Mouse (Mus musculus) lung, embryonic 15.5 days (tissue): ENCODE results near the gene Oas1d. TPM values are rescaled to one million over a fixed set of nuclear protein-coding genes. Genes with fewer than 3 reads are reported as not detected.
"Not testable (repeated sequence)": the region's sequence is repeated elsewhere in the genome, so short reads cannot be mapped to it uniquely, and the experiment has no call there.

Source experiments
- ATAC-seq: fragments of 200-750 bp; cut with Nextera tagmentation; 2 replicates; pipeline ENCODE4 v1.8.0; 2017; ENCODE audit warnings: moderate number of reproducible peaks, borderline replicate concordance; ENCODE audit not compliant: low FRiP score, low TSS enrichment; ENCODE audit errors: extremely low read depth
- H3K27ac ChIP-seq: fragments of 300-500 bp; sonication (generic); 2 replicates; pipeline ENCODE4 v1.5.1; 2015; ENCODE audit warnings: moderate library complexity, mild to moderate bottlenecking, inconsistent platforms
- H3K27me3 ChIP-seq: fragments of 300-500 bp; sonication (generic); 2 replicates; pipeline ENCODE4 v1.6.1; 2015; ENCODE audit warnings: inconsistent platforms
- H3K36me3 ChIP-seq: fragments of 300-500 bp; sonication (generic); 2 replicates; pipeline ENCODE4 v1.6.1; 2015; ENCODE audit warnings: inconsistent platforms
- H3K4me1 ChIP-seq: fragments of 300-500 bp; sonication (generic); 2 replicates; pipeline ENCODE4 v1.6.1; 2015; ENCODE audit warnings: inconsistent platforms
- H3K4me2 ChIP-seq: fragments of 300-500 bp; sonication (generic); 2 replicates; pipeline ENCODE4 v1.6.1; 2015; ENCODE audit warnings: inconsistent platforms, mild to moderate bottlenecking, moderate library complexity
- H3K4me3 ChIP-seq: fragments of 300-500 bp; sonication (generic); 2 replicates; pipeline ENCODE4 v1.5.1; 2015; ENCODE audit warnings: mild to moderate bottlenecking, inconsistent platforms
- H3K9ac ChIP-seq: fragments of 300-500 bp; sonication (generic); 2 replicates; pipeline ENCODE4 v1.6.1; 2015; ENCODE audit warnings: inconsistent platforms
- H3K9me3 ChIP-seq: fragments of 300-500 bp; sonication (generic); 2 replicates; pipeline ENCODE4 v1.6.1; 2016; ENCODE audit warnings: inconsistent platforms
- WGBS: fragments of 180-500 bp; shearing (Covaris S2); methylation state at CpG from one replicate; pipeline ENCODE4 v1.1.7; 2015; 5-methylcytosine and 5-hydroxymethylcytosine counted together
- polyA plus RNA-seq: library from polyadenylated mRNA; unstranded; fragments of >200 nt; fragmentation: Nextera tagmentation; extraction: Ambion mirVana; gene quantifications from 2 replicates; pipeline ENCODE4 v1.2.1, GENCODE M21; 2015

Gene Oas1d
- polyA plus RNA-seq, 1 experiment from 2014 or later: not detected

- not testable (repeated sequence) for H3K9me3 ChIP-seq, ATAC-seq, H3K4me2 ChIP-seq, H3K27me3 ChIP-seq, H3K4me1 ChIP-seq, H3K9ac ChIP-seq, H3K27ac ChIP-seq, H3K36me3 ChIP-seq, H3K4me3 ChIP-seq
- WGBS: 31% methylated on average over 9 of the region's 12 CpGs
Measured at GRCm38 (mm10) chr5:120906791-120907733, 7.3 kb upstream of the Oas1d start, which contains the start of gene Oas1a. Oas1a (minus strand) TSS chr5:120907521.

DNA sequence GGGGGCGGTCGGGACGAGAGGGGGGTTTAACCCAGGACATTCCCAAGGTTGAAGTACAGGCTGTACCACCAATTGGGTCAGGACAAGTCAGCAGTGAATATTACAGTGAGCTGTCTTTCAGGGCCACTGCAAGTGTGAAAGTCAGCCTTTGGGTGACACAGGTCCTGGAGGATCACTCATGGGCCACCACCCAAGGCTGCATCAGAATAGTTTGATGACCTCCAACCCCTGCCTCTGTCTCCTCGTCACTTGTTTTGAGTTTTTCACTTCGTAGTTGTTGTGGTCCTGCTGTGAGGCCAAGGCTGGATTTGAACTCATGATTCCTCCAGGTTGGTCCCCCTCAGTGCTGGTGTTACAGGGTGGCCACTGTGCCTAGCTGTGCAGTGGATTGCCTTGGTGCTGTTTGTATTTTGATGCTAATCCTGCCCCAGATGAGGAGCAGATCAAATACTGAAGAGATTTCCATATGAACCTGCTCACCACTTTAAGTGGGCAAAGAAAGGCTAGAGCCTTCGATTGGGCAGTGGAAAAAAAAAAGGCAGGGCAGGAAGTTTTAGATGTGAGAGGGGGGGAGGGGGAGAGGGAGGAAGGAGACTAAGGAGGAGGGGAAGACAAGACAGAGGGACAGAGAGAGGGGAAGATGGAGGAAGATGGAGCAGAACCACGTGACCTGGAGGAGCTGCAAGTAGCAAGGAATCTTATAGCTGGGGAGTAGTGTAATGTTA, 6.0 kb upstream of the Oas1d start:
- Histone ChIP-seq H3K4me3 (no peak overlapping the region), H3K4me1 (no peaks in the 10 kb centered on the region), H3K36me3 (no peaks in the 10 kb centered on the region), H3K4me2 (no peak overlapping the region), H3K27me3 (no peaks in the 10 kb centered on the region), H3K27ac (no peak overlapping the region), H3K9ac (no peak overlapping the region), H3K9me3 (no peaks in the 10 kb centered on the region)
- ATAC-seq: no peak
- WGBS: 45% methylated on average over 7 of the region's 7 CpGs

- H3K4me3 ChIP-seq, H3K4me2 ChIP-seq, H3K36me3 ChIP-seq, H3K4me1 ChIP-seq, ATAC-seq, H3K27ac ChIP-seq, H3K27me3 ChIP-seq, H3K9me3 ChIP-seq, H3K9ac ChIP-seq: not testable (repeated sequence)
- WGBS: 61% methylated on average over 2 of the region's 2 CpGs
Measured at GRCm38 (mm10) chr5:120919156-120919935, 5.0 kb downstream of the Oas1d start.

DNA sequence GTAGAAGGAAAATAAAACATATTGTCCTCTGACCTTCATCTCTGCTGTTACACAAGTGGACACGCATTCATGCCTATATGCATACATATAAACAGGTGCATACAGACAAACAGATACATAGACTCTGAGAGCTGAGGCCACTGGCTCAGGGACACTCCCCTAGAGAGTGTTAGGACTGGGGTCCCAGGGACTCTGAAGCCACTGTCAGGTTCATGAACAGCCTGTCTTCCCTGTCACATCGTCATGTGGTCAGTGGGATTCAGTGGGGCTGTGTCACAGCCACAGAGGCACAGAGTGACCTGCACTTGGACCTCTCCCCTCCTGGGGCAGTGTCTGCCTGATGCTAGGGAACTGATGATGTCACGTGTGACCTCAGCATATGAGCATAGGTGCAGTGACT, 6.0 kb downstream of the Oas1d start:
- Histone ChIP-seq H3K4me1 (no peaks in the 10 kb centered on the region), H3K4me2 (no peak overlapping the region), H3K9me3 (no peaks in the 10 kb centered on the region), H3K9ac (no peak overlapping the region), H3K27ac (no peak overlapping the region), H3K36me3 (no peaks in the 10 kb centered on the region), H3K4me3 (no peak overlapping the region), H3K27me3 (no peaks in the 10 kb centered on the region)
- ATAC-seq: no peak
- 72% methylated on average over 3 of the region's 3 CpGs for WGBS

GRCm38 (mm10) chr5:120923969-120924368, 9.6 kb downstream of the Oas1d start:
- ATAC-seq: no peak
- H3K4me2 ChIP-seq: no peak overlapping the region
- no peak overlapping the region for H3K9ac ChIP-seq
- no peak overlapping the region for H3K4me3 ChIP-seq
- no peaks in the 10 kb centered on the region for H3K27me3 ChIP-seq
- H3K36me3 ChIP-seq: no peaks in the 10 kb centered on the region
- no peaks in the 10 kb centered on the region for H3K4me1 ChIP-seq
- WGBS: 47% methylated on average over 4 of the region's 4 CpGs
- H3K27ac ChIP-seq: no peak overlapping the region
- no peaks in the 10 kb centered on the region for H3K9me3 ChIP-seq

DNA sequence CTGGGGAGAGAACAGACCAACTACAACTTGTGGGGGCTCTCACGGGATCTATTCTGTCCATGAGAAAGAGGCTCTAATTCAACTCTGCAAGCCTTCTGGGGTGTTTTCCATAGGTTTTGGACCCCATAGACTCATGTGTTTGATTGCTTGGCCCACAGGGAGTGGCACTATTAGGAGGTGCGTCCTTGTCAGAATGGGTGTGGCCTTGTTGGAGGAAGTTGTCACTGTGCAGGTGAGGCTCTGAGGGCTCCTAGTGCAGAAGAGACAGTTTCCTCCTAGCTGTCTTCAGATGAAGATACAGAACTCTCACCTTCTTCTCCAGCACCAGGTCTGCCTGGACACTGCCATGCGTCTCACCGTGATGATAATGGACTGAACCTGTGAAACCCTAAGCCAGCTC, 10.2 kb downstream of the Oas1d start:
- not testable (repeated sequence) for ATAC-seq, H3K27me3 ChIP-seq, H3K9me3 ChIP-seq, H3K36me3 ChIP-seq, H3K4me3 ChIP-seq, H3K9ac ChIP-seq, H3K4me2 ChIP-seq, H3K27ac ChIP-seq, H3K4me1 ChIP-seq
- 69% methylated on average over 4 of the region's 4 CpGs for WGBS

DNA sequence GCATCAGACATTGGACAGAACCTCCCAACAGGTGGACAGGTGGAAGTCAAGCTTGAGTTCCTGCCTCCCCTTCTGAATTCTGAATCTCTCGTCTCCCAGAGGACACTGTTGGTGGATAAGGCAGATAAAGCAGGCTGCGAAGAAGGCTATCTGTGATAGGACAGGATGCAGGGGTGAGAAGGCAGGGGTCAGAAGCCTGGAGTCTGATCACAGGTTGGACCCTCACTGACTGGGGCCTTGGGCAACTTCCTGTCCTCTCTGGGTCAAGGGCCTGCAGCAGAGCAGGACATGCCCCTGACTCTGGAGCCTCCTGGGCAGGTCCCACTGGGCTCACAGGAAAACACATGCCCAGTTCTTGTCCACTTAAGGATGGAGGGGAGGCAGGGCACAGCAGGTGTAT, 12.0 kb downstream of the Oas1d start:
- not testable (repeated sequence) for H3K36me3 ChIP-seq, H3K4me1 ChIP-seq, H3K9ac ChIP-seq, H3K27me3 ChIP-seq, H3K27ac ChIP-seq, H3K9me3 ChIP-seq, H3K4me2 ChIP-seq, H3K4me3 ChIP-seq, ATAC-seq
- WGBS: 35% methylated on average over 2 of the region's 2 CpGs

- no peak for ATAC-seq
- H3K27ac ChIP-seq: no peak overlapping the region
- 0% methylated on average over 1 of the region's 1 CpGs for WGBS
- no peaks in the 10 kb centered on the region for H3K36me3 ChIP-seq
- H3K4me3 ChIP-seq: no peak overlapping the region
- no peaks in the 10 kb centered on the region for H3K4me1 ChIP-seq
- H3K9ac ChIP-seq: no peak overlapping the region
- H3K4me2 ChIP-seq: no peak overlapping the region
- no peaks in the 10 kb centered on the region for H3K27me3 ChIP-seq
- no peaks in the 10 kb centered on the region for H3K9me3 ChIP-seq
Measured at GRCm38 (mm10) chr5:120927036-120927435, 12.7 kb downstream of the Oas1d start.

- Histone ChIP-seq H3K27ac (no peak overlapping the region), H3K4me2 (no peak overlapping the region), H3K4me3 (no peak overlapping the region), H3K4me1 (no peaks in the 10 kb centered on the region), H3K27me3 (no peaks in the 10 kb centered on the region), H3K9me3 (no peaks in the 10 kb centered on the region), H3K9ac (no peak overlapping the region), H3K36me3 (no peaks in the 10 kb centered on the region)
- no peak for ATAC-seq
- 22% methylated on average over 5 of the region's 5 CpGs for WGBS
Measured at GRCm38 (mm10) chr5:120933966-120934365, 19.6 kb downstream of the Oas1d start.

- no peaks in the 10 kb centered on the region for H3K27me3 ChIP-seq
- H3K4me2 ChIP-seq: no peak overlapping the region
- H3K36me3 ChIP-seq: no peaks in the 10 kb centered on the region
- no peak for ATAC-seq
- 65% methylated on average over 4 of the region's 4 CpGs for WGBS
- H3K27ac ChIP-seq: no peak overlapping the region
- H3K4me1 ChIP-seq: no peaks in the 10 kb centered on the region
- no peak overlapping the region for H3K4me3 ChIP-seq
- no peak overlapping the region for H3K9ac ChIP-seq
- no peaks in the 10 kb centered on the region for H3K9me3 ChIP-seq
Measured at GRCm38 (mm10) chr5:120937841-120938240, 23.5 kb downstream of the Oas1d start.

GRCm38 (mm10) chr5:120938586-120938985, 24.2 kb downstream of the Oas1d start:
- H3K27ac ChIP-seq: no peak overlapping the region
- H3K9me3 ChIP-seq: no peaks in the 10 kb centered on the region
- H3K27me3 ChIP-seq: no peaks in the 10 kb centered on the region
- ATAC-seq: no peak; the same call in 1 of the 2 replicates
- H3K36me3 ChIP-seq: no peaks in the 10 kb centered on the region
- H3K4me2 ChIP-seq: no peak overlapping the region
- no peak overlapping the region for H3K4me3 ChIP-seq
- no peak overlapping the region for H3K9ac ChIP-seq
- 42% methylated on average over 8 of the region's 8 CpGs for WGBS
- H3K4me1 ChIP-seq: no peaks in the 10 kb centered on the region
